Mouse (Mus musculus): ENCODE data around the gene Exosc10. TPM values are rescaled to one million over a fixed set of nuclear protein-coding genes. Genes with fewer than 3 reads are reported as not detected.
A peak's percentile ranks its signal among the peaks of the same experiment; 100 is the strongest.

Exosc10 gene
- polyA plus RNA-seq, 1 experiment from 2014 or later, result 99.7 TPM

- H3K4me2 ChIP-seq (ENCODE audit: low read length), result no peak overlapping the region
- no peak overlapping the region for H3K4me3 ChIP-seq (ENCODE audit: low read depth, low read length)
- DNase-seq (ENCODE audit: low spot score) (no peak), ATAC-seq (no peak)
- no peak overlapping the region for H3K27ac ChIP-seq (ENCODE audit: low read depth, low read length)
- no peak overlapping the region for H3K9ac ChIP-seq (ENCODE audit: low read length)
- no peaks in the 10 kb centered on the region for H3K9me3 ChIP-seq (replicated peaks; ENCODE audit: control insufficient read depth, low read length)
- 99% methylated on average over 3 of the region's 3 CpGs for WGBS
- H3K36me3 ChIP-seq (ENCODE audit: control insufficient read depth, insufficient read depth, low read length), result peaks cover 42% of the 10 kb centered on the region
- H3K4me1 ChIP-seq (ENCODE audit: control insufficient read depth, insufficient read depth, low read length), result peaks cover 6% of the 10 kb centered on the region
- H3K27me3 ChIP-seq (replicated peaks; ENCODE audit: control insufficient read depth, insufficient read depth, low read length), result no peaks in the 10 kb centered on the region
These were observed 38.5 kb downstream of the Exosc10 start for GRCm38 (mm10) chr4:148596731-148597130.

GRCm38 (mm10) chr4:148598826-148599225 is 40.6 kb downstream of the Exosc10 start:
- no peak overlapping the region for H3K4me3 ChIP-seq (ENCODE audit: low read depth, low read length)
- peaks cover 35% of the 10 kb centered on the region for H3K36me3 ChIP-seq (ENCODE audit: control insufficient read depth, insufficient read depth, low read length)
- no peaks in the 10 kb centered on the region for H3K27me3 ChIP-seq (replicated peaks; ENCODE audit: control insufficient read depth, insufficient read depth, low read length)
- ATAC-seq (no peak), DNase-seq (ENCODE audit: low spot score) (no peak)
- no peaks in the 10 kb centered on the region for H3K4me1 ChIP-seq (ENCODE audit: control insufficient read depth, insufficient read depth, low read length)
- WGBS, result 95% methylated on average over 12 of the region's 12 CpGs
- no peak overlapping the region for H3K27ac ChIP-seq (ENCODE audit: low read depth, low read length)
- no peak overlapping the region for H3K4me2 ChIP-seq (ENCODE audit: low read length)
- no peaks in the 10 kb centered on the region for H3K9me3 ChIP-seq (replicated peaks; ENCODE audit: control insufficient read depth, low read length)
- no peak overlapping the region for H3K9ac ChIP-seq (ENCODE audit: low read length)

GRCm38 (mm10) chr4:148600316-148600715 is 42.1 kb downstream of the Exosc10 start:
- Histone ChIP-seq H3K9ac (ENCODE audit: low read length) (no peak overlapping the region), H3K27me3 (replicated peaks; ENCODE audit: control insufficient read depth, insufficient read depth, low read length) (no peaks in the 10 kb centered on the region), H3K4me1 (ENCODE audit: control insufficient read depth, insufficient read depth, low read length) (no peaks in the 10 kb centered on the region), H3K4me2 (ENCODE audit: low read length) (no peak overlapping the region), H3K4me3 (ENCODE audit: low read depth, low read length) (no peak overlapping the region), H3K36me3 (ENCODE audit: control insufficient read depth, insufficient read depth, low read length) (peaks cover 20% of the 10 kb centered on the region), H3K27ac (ENCODE audit: low read depth, low read length) (no peak overlapping the region), H3K9me3 (replicated peaks; ENCODE audit: control insufficient read depth, low read length) (no peaks in the 10 kb centered on the region)
- ATAC-seq, result no peak
- WGBS, result 94% methylated on average over 4 of the region's 4 CpGs
- DNase-seq (ENCODE audit: low spot score), result no peak

- H3K27me3 ChIP-seq (replicated peaks; ENCODE audit: control insufficient read depth, insufficient read depth, low read length), result no peaks in the 10 kb centered on the region
- H3K9me3 ChIP-seq (replicated peaks; ENCODE audit: control insufficient read depth, low read length), result no peaks in the 10 kb centered on the region
- H3K9ac ChIP-seq (ENCODE audit: low read length), result no peak overlapping the region
- no peaks in the 10 kb centered on the region for H3K4me1 ChIP-seq (ENCODE audit: control insufficient read depth, insufficient read depth, low read length)
- H3K36me3 ChIP-seq (ENCODE audit: control insufficient read depth, insufficient read depth, low read length), result peaks cover 5% of the 10 kb centered on the region
- no peak for ATAC-seq
- no peak overlapping the region for H3K27ac ChIP-seq (ENCODE audit: low read depth, low read length)
- WGBS, result 87% methylated on average over 4 of the region's 4 CpGs
- H3K4me3 ChIP-seq (ENCODE audit: low read depth, low read length), result no peak overlapping the region
- DNase-seq (ENCODE audit: low spot score), result no peak
- no peak overlapping the region for H3K4me2 ChIP-seq (ENCODE audit: low read length)
These were observed 43.6 kb downstream of the Exosc10 start for GRCm38 (mm10) chr4:148601871-148602270.

GRCm38 (mm10) chr4:148602357-148603120 is 44.3 kb downstream of the Exosc10 start, which contains the start of gene Masp2:
TSS of gene Masp2 (plus strand) at chr4:148602554.
- no peak within 1 kb of the TSS for H3K27ac ChIP-seq (ENCODE audit: low read depth, low read length)

GRCm38 (mm10) chr4:148603376-148604139 is 45.3 kb downstream of the Exosc10 start:
- DNase-seq (ENCODE audit: low spot score) (no peak), ATAC-seq (no peak)
- Histone ChIP-seq H3K36me3 (ENCODE audit: control insufficient read depth, insufficient read depth, low read length) (0 out of 2 replicates have a peak, but pooled peaks cover 8% of the 10 kb centered on the region), H3K27me3 (replicated peaks; ENCODE audit: control insufficient read depth, insufficient read depth, low read length) (no peaks in the 10 kb centered on the region), H3K4me1 (ENCODE audit: control insufficient read depth, insufficient read depth, low read length) (no peaks in the 10 kb centered on the region), H3K4me3 (ENCODE audit: low read depth, low read length) (no peak overlapping the region), H3K27ac (ENCODE audit: low read depth, low read length) (no peak overlapping the region), H3K9me3 (replicated peaks; ENCODE audit: control insufficient read depth, low read length) (no peaks in the 10 kb centered on the region), H3K4me2 (ENCODE audit: low read length) (no peak overlapping the region), H3K9ac (ENCODE audit: low read length) (no peak overlapping the region)
- 76% methylated on average over 10 of the region's 10 CpGs for WGBS

More at GRCm38 (mm10) chr4:148602357-148603120, 44.3 kb downstream of the Exosc10 start, which contains the start of gene Masp2:
- Histone ChIP-seq H3K4me3 (ENCODE audit: low read depth, low read length) (no peak within 1 kb of the TSS), H3K36me3 (ENCODE audit: control insufficient read depth, insufficient read depth, low read length) (0 out of 2 replicates have a peak, but pooled peaks cover 8% of the 10 kb centered on the region), H3K4me2 (ENCODE audit: low read length) (no peak within 1 kb of the TSS), H3K27me3 (replicated peaks; ENCODE audit: control insufficient read depth, insufficient read depth, low read length) (no peaks in the 10 kb centered on the region), H3K4me1 (ENCODE audit: control insufficient read depth, insufficient read depth, low read length) (no peaks in the 10 kb centered on the region), H3K9me3 (replicated peaks; ENCODE audit: control insufficient read depth, low read length) (no peaks in the 10 kb centered on the region), H3K9ac (ENCODE audit: low read length) (no peak within 1 kb of the TSS)
- WGBS, result 90% methylated on average over 14 of the region's 14 CpGs
- ATAC-seq (no peak), DNase-seq (ENCODE audit: low spot score) (no peak)

GRCm38 (mm10) chr4:148604141-148604540 is 45.9 kb downstream of the Exosc10 start:
- ATAC-seq, result no peak

GRCm38 (mm10) chr4:148604541-148605165 is 46.4 kb downstream of the Exosc10 start:
- Histone ChIP-seq H3K9me3 (replicated peaks; ENCODE audit: control insufficient read depth, low read length) (no peaks in the 10 kb centered on the region), H3K4me1 (ENCODE audit: control insufficient read depth, insufficient read depth, low read length) (no peaks in the 10 kb centered on the region), H3K4me2 (ENCODE audit: low read length) (no peak overlapping the region), H3K4me3 (ENCODE audit: low read depth, low read length) (no peak overlapping the region), H3K27ac (ENCODE audit: low read depth, low read length) (no peak overlapping the region), H3K36me3 (ENCODE audit: control insufficient read depth, insufficient read depth, low read length) (0 out of 2 replicates have a peak, but pooled peaks cover 8% of the 10 kb centered on the region), H3K27me3 (replicated peaks; ENCODE audit: control insufficient read depth, insufficient read depth, low read length) (no peaks in the 10 kb centered on the region), H3K9ac (ENCODE audit: low read length) (no peak overlapping the region)
- DNase-seq (ENCODE audit: low spot score) (peak; percentile 66), ATAC-seq (peak; percentile 54; the same call in 1 of the 2 replicates)
- 89% methylated on average over 3 of the region's 3 CpGs for WGBS

More at GRCm38 (mm10) chr4:148604141-148604540, 45.9 kb downstream of the Exosc10 start:
- Histone ChIP-seq H3K4me2 (ENCODE audit: low read length) (no peak overlapping the region), H3K9ac (ENCODE audit: low read length) (no peak overlapping the region), H3K27me3 (replicated peaks; ENCODE audit: control insufficient read depth, insufficient read depth, low read length) (no peaks in the 10 kb centered on the region), H3K4me3 (ENCODE audit: low read depth, low read length) (no peak overlapping the region), H3K27ac (ENCODE audit: low read depth, low read length) (no peak overlapping the region), H3K36me3 (ENCODE audit: control insufficient read depth, insufficient read depth, low read length) (0 out of 2 replicates have a peak, but pooled peaks cover 3% of the 10 kb centered on the region), H3K9me3 (replicated peaks; ENCODE audit: control insufficient read depth, low read length) (no peaks in the 10 kb centered on the region), H3K4me1 (ENCODE audit: control insufficient read depth, insufficient read depth, low read length) (no peaks in the 10 kb centered on the region)
- DNase-seq (ENCODE audit: low spot score), result no peak
- 80% methylated on average over 7 of the region's 7 CpGs for WGBS
